Mouse (Mus musculus) stomach, embryonic 15.5 days (tissue): ENCODE measurements around the gene Armh3. TPM values are rescaled to one million over a fixed set of nuclear protein-coding genes. Genes with fewer than 3 reads are reported as not detected.

ENCODE experiments used
- ATAC-seq: fragments of 200-750 bp; cut with Nextera tagmentation; 2 replicates; pipeline ENCODE4 v1.8.0; 2017; ENCODE audit warnings: low read depth, moderate number of reproducible peaks, moderate TSS enrichment; ENCODE audit not compliant: insufficient read depth, low FRiP score
- H3K27ac ChIP-seq: fragments of 300-500 bp; sonication (generic); 2 replicates; pipeline ENCODE4 v1.5.1; 2015; ENCODE audit warnings: mild to moderate bottlenecking, inconsistent platforms
- H3K27me3 ChIP-seq: fragments of 300-500 bp; sonication (generic); replicated peaks from 2 replicates; pipeline ENCODE4 v1.6.1; 2015; ENCODE audit warnings: inconsistent platforms
- H3K36me3 ChIP-seq: fragments of 300-500 bp; sonication (generic); 2 replicates; pipeline ENCODE4 v1.6.1; 2015; ENCODE audit warnings: inconsistent platforms
- H3K4me1 ChIP-seq: fragments of 300-500 bp; sonication (generic); 2 replicates; pipeline ENCODE4 v1.6.1; 2015; ENCODE audit warnings: inconsistent platforms
- H3K4me2 ChIP-seq: fragments of 300-500 bp; sonication (generic); 2 replicates; pipeline ENCODE4 v1.6.1; 2015; ENCODE audit warnings: mild to moderate bottlenecking, inconsistent platforms
- H3K4me3 ChIP-seq: fragments of 300-500 bp; sonication (generic); replicated peaks from 2 replicates; pipeline ENCODE4 v1.5.1; 2015; ENCODE audit warnings: inconsistent platforms
- H3K9ac ChIP-seq: fragments of 300-500 bp; sonication (generic); 2 replicates; pipeline ENCODE4 v1.6.1; 2015; ENCODE audit warnings: inconsistent platforms
- H3K9me3 ChIP-seq: fragments of 300-500 bp; sonication (generic); 2 replicates; pipeline ENCODE4 v1.6.1; 2016; ENCODE audit warnings: inconsistent platforms
- WGBS: fragments of 180-500 bp; shearing (Covaris S2); methylation state at CpG from one replicate; pipeline ENCODE4 v1.1.7; 2015; 5-methylcytosine and 5-hydroxymethylcytosine counted together
- polyA plus RNA-seq: library from polyadenylated mRNA; unstranded; fragments of >200 nt; fragmentation: Nextera tagmentation; extraction: Ambion mirVana; gene quantifications from 2 replicates; pipeline ENCODE4 v1.2.1, GENCODE M21; 2015

Armh3 gene
- polyA plus RNA-seq, 1 experiment from 2014 or later: 13.1 TPM

- WGBS: 88% methylated on average over 3 of the region's 3 CpGs
- Histone ChIP-seq H3K27me3 (no peaks in the 10 kb centered on the region), H3K9ac (no peak overlapping the region), H3K4me3 (no peak overlapping the region), H3K27ac (no peak overlapping the region), H3K4me1 (0 out of 2 replicates have a peak, but pooled peaks cover 3% of the 10 kb centered on the region), H3K4me2 (no peak overlapping the region), H3K36me3 (no peaks in the 10 kb centered on the region), H3K9me3 (no peaks in the 10 kb centered on the region)
- no peak for ATAC-seq
These were observed 170.6 kb downstream of the Armh3 start for GRCm38 (mm10) chr19:45827736-45828135.

DNA sequence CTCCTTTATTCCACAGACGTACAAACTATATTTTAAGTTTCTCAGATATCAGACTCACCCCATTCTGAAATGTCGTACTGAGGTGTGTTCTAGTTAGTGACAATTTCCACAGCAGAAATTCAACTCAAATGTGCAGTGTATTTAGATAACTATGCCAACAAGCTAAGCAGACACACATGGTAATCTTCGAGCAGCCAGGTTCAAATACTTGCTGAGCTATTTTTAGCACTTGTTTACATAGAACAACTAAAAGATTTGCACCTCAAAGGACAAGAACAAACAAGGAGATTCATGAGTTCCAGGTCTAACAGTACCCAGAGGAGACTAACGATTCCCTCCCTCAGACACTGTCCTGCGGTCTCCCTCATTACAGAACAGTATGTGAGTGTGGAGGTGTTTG is 171.2 kb downstream of the Armh3 start:
- H3K9me3 ChIP-seq: no peaks in the 10 kb centered on the region
- no peak overlapping the region for H3K4me3 ChIP-seq
- no peak overlapping the region for H3K9ac ChIP-seq
- H3K27ac ChIP-seq: no peak overlapping the region
- no peaks in the 10 kb centered on the region for H3K27me3 ChIP-seq
- WGBS: 49% methylated on average over 5 of the region's 5 CpGs
- H3K4me2 ChIP-seq: no peak overlapping the region
- ATAC-seq: no peak
- H3K4me1 ChIP-seq: 0 out of 2 replicates have a peak, but pooled peaks cover 3% of the 10 kb centered on the region
- no peaks in the 10 kb centered on the region for H3K36me3 ChIP-seq

GRCm38 (mm10) chr19:45826146-45826545 is 172.1 kb downstream of the Armh3 start:
- no peaks in the 10 kb centered on the region for H3K36me3 ChIP-seq
- 74% methylated on average over 3 of the region's 3 CpGs for WGBS

GRCm38 (mm10) chr19:45821832-45822231 is 176.5 kb downstream of the Armh3 start:
- Histone ChIP-seq H3K4me3 (no peak overlapping the region), H3K4me1 (peaks cover 21% of the 10 kb centered on the region), H3K36me3 (no peaks in the 10 kb centered on the region), H3K9me3 (no peaks in the 10 kb centered on the region), H3K27ac (no peak overlapping the region), H3K4me2 (no peak overlapping the region), H3K9ac (no peak overlapping the region), H3K27me3 (no peaks in the 10 kb centered on the region)
- WGBS: 78% methylated on average over 5 of the region's 5 CpGs
- no peak for ATAC-seq

More at GRCm38 (mm10) chr19:45826146-45826545, 172.1 kb downstream of the Armh3 start:
- Histone ChIP-seq H3K9me3 (no peaks in the 10 kb centered on the region), H3K4me1 (peaks cover 8% of the 10 kb centered on the region; the same call in 1 of the 2 replicates), H3K27me3 (no peaks in the 10 kb centered on the region), H3K4me3 (no peak overlapping the region), H3K9ac (no peak overlapping the region), H3K27ac (no peak overlapping the region), H3K4me2 (no peak overlapping the region)
- ATAC-seq: no peak

- Histone ChIP-seq H3K4me1 (peaks cover 35% of the 10 kb centered on the region), H3K36me3 (no peaks in the 10 kb centered on the region), H3K4me3 (no peak overlapping the region), H3K27me3 (no peaks in the 10 kb centered on the region), H3K27ac (no peak overlapping the region), H3K9ac (no peak overlapping the region), H3K9me3 (no peaks in the 10 kb centered on the region), H3K4me2 (no peak overlapping the region)
- ATAC-seq: no peak
- 37% methylated on average over 11 of the region's 11 CpGs for WGBS
These were observed 180.3 kb downstream of the Armh3 start for GRCm38 (mm10) chr19:45817816-45818490.

DNA sequence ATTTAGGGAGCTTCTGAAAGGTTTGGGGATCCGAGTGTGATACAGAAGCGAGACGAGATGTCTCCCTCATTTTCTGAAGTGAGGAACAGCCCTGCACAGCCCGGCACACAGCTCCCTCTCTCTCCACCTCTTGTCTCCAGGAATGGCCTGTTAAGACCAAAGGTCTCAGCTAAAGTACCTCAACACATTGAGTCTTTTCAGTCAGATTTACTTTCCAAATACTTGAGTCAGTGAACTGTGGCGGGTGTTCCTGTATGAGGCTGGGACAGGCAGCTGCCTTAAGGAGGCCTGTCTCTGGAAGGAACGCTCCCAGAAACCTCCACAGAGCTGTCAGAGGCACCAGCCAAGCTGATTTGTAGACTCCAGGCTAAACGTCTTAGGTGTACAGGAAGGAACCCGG is 181.6 kb downstream of the Armh3 start:
- WGBS: 32% methylated on average over 8 of the region's 8 CpGs
- Histone ChIP-seq H3K27me3 (no peaks in the 10 kb centered on the region), H3K9me3 (no peaks in the 10 kb centered on the region), H3K4me2 (peak overlapping the region; percentile 81), H3K4me3 (no peak overlapping the region), H3K9ac (no peak overlapping the region), H3K36me3 (no peaks in the 10 kb centered on the region), H3K27ac (peak overlapping the region; percentile 9; the same call in 1 of the 2 replicates), H3K4me1 (peaks cover 42% of the 10 kb centered on the region)
- ATAC-seq: no peak

DNA sequence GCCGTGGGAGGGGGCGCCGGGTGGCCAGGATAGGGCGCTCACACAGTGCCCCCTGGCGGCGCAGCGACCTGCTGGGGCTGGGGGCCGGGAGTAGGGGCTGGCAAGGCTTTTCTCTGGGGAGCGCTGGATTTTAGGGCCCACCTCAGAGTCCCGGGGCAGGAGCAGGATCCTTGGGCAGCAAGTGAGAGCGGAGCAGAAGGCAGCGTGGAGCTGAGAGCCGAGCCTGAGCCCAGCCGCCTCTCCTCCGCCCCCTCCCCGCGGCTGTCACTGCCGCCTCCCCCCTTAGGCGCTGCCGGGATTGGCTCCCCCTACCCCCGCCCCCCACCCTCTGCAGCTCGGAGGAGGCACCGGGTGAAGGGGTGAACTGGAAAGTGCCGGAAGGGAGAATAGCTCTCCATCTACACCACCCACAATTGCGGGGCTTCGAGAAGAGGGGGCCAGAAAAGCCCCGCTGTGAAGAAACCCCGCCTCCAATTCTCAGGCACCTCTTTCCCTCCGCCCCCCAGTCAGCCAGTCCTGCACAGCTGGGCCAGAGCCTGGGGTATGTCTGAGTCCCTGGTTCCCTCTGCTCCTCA is 182.4 kb downstream of the Armh3 start, which contains the start of gene Kcnip2:
TSS of gene Kcnip2 (minus strand) at position 231 of the 575 bp plus-strand sequence.
- Histone ChIP-seq H3K27me3 (no peaks in the 10 kb centered on the region), H3K27ac (peak within 1 kb of the TSS; percentile 9; the same call in 1 of the 2 replicates), H3K9me3 (no peaks in the 10 kb centered on the region), H3K4me2 (peak within 1 kb of the TSS; percentile 81), H3K36me3 (no peaks in the 10 kb centered on the region), H3K4me3 (peak within 1 kb of the TSS; percentile 41), H3K9ac (no peak within 1 kb of the TSS), H3K4me1 (peaks cover 38% of the 10 kb centered on the region)
- ATAC-seq: peak; percentile 51
- WGBS: under 1% methylated on average over 26 of the region's 29 CpGs

- Histone ChIP-seq H3K9me3 (no peaks in the 10 kb centered on the region), H3K4me1 (peaks cover 38% of the 10 kb centered on the region), H3K9ac (no peak overlapping the region), H3K27me3 (no peaks in the 10 kb centered on the region), H3K4me3 (peak overlapping the region; percentile 41), H3K4me2 (peak overlapping the region; percentile 81), H3K27ac (no peak overlapping the region), H3K36me3 (no peaks in the 10 kb centered on the region)
- 58% methylated on average over 10 of the region's 10 CpGs for WGBS
- ATAC-seq: no peak
These were observed 183.1 kb downstream of the Armh3 start for GRCm38 (mm10) chr19:45815170-45815569.

DNA sequence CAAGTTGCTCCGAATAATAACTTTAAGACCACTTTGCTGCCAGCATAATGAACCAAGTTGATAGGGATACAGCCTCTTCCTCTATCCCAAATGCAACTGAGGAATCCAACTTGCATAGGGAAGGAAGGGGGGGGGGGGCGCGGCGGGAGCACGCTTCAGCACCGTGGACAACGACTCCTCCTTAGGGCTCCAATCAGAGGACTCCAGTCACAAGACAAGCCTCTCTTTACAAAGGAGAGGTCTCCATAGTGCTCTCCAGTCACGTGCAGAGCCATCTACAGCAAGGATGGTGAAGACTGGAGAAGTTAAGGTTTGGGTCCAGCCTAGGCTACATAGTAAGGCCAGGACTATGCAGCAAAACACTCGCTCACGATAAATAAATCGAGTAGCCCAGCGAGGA is 184.5 kb downstream of the Armh3 start:
- H3K36me3 ChIP-seq: no peaks in the 10 kb centered on the region
- no peaks in the 10 kb centered on the region for H3K27me3 ChIP-seq
- peaks cover 38% of the 10 kb centered on the region for H3K4me1 ChIP-seq
- no peak overlapping the region for H3K27ac ChIP-seq
- no peaks in the 10 kb centered on the region for H3K9me3 ChIP-seq
- ATAC-seq: 0 out of 2 replicates have a peak, but pooled peaks have one; percentile 15
- WGBS: 9% methylated on average over 12 of the region's 12 CpGs
- H3K9ac ChIP-seq: no peak overlapping the region
- H3K4me2 ChIP-seq: no peak overlapping the region
- H3K4me3 ChIP-seq: no peak overlapping the region

DNA sequence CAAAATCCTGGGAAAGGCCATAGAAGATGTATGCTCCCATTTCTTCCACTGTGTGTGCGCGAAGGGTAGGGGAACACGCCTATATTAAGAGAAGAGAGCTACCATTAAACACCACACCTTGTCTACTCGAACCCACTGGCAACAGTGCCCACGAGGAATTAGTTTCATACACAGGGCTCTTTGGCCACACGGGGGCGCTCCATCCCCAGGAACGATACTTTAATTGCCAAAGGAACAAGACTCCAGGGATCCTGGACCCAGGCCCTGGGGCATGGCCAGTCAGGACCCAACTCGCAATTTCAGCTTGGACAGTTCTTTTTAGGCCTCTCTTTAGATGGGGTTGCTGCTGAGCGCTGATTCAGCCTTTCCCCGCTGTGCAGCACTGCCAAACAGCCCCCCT is 185.0 kb downstream of the Armh3 start:
- 8% methylated on average over 11 of the region's 11 CpGs for WGBS
- no peak for ATAC-seq
- H3K9me3 ChIP-seq: no peaks in the 10 kb centered on the region
- no peak overlapping the region for H3K4me2 ChIP-seq
- no peaks in the 10 kb centered on the region for H3K27me3 ChIP-seq
- no peak overlapping the region for H3K27ac ChIP-seq
- H3K9ac ChIP-seq: no peak overlapping the region
- no peak overlapping the region for H3K4me3 ChIP-seq
- H3K4me1 ChIP-seq: peaks cover 35% of the 10 kb centered on the region
- no peaks in the 10 kb centered on the region for H3K36me3 ChIP-seq

GRCm38 (mm10) chr19:45812673-45813252 is 185.5 kb downstream of the Armh3 start:
- H3K9me3 ChIP-seq: no peaks in the 10 kb centered on the region
- H3K4me3 ChIP-seq: 0 out of 2 replicates have a peak overlapping the region, but pooled peaks have one; percentile 18
- H3K4me2 ChIP-seq: peak overlapping the region; percentile 51
- H3K27ac ChIP-seq: no peak overlapping the region
- H3K27me3 ChIP-seq: no peaks in the 10 kb centered on the region
- H3K36me3 ChIP-seq: no peaks in the 10 kb centered on the region
- H3K9ac ChIP-seq: no peak overlapping the region
- H3K4me1 ChIP-seq: peaks cover 33% of the 10 kb centered on the region
- WGBS: 16% methylated on average over 8 of the region's 8 CpGs
- ATAC-seq: no peak

GRCm38 (mm10) chr19:45812115-45812514 is 186.2 kb downstream of the Armh3 start:
- Histone ChIP-seq H3K4me1 (peaks cover 27% of the 10 kb centered on the region), H3K27me3 (no peaks in the 10 kb centered on the region), H3K4me2 (peak overlapping the region; percentile 51), H3K9ac (no peak overlapping the region), H3K27ac (no peak overlapping the region), H3K9me3 (no peaks in the 10 kb centered on the region), H3K4me3 (peak overlapping the region; percentile 18; the same call in 1 of the 2 replicates), H3K36me3 (no peaks in the 10 kb centered on the region)
- 3% methylated on average over 16 of the region's 16 CpGs for WGBS
- no peak for ATAC-seq
